Mouse (Mus musculus): ENCODE measurements around the gene Nmnat1. TPM values are rescaled to one million over a fixed set of nuclear protein-coding genes. Genes with fewer than 3 reads are reported as not detected.

Nmnat1 gene
- polyA plus RNA-seq, 1 experiment: 4.7 TPM

DNA sequence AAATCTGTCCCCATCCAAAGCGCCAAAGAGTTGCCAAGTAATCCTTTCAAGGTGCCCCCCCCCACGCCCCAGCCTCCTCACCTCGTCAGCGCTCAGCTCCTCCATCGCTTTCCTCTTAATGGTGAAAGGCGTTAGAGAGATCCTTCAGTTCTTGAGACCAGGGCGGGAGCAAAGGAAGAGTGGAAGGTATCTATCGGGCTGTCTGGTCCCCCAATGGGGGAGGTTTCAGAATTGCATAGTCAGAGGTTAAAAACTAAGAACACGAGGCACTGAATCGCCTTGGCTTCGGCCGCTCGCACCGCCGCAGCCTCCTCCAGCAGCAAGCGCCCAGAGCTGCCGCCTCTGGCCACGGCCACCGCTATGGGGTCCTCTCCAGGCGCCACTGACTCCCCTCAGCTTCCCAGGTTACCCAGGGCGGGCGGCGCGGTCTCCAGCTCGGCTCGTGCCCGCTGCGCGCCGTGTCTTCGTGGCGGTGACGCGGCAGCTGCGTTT lies 59.2 kb downstream of the Nmnat1 start:
- Histone ChIP-seq H3K27ac (ENCODE audit: insufficient read depth, low read depth, low read length) (peak overlapping the region; percentile 86), H3K4me1 (ENCODE audit: control insufficient read depth, insufficient read depth, low read length) (peaks cover 5% of the 10 kb centered on the region), H3K4me3 (ENCODE audit: insufficient read depth, low read length) (peak overlapping the region; percentile 85)
- no peak for TF ChIP-seq CTCF (IDR thresholded peaks at IDR 0.05; ENCODE audit: low read depth, low read length)

DNA sequence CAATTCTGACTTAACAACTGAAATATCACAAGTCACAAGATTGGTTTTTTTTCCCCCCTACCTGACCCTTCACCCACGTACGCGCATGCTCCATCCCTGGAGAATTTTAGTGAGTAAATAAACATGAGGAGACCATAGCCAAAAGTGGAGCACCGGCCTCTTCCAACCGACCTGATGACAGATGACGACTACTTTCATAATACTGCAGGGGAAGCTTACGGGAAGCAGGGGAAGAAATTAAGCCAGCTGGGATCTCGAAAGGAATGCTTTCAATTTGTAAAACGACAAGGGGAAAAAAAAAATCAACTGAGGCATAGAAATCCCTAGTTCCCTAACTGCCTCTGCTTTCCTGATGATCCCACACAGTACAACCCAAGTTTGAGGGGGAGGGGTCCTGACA lies 60.2 kb downstream of the Nmnat1 start:
- peaks cover 5% of the 10 kb centered on the region for H3K4me1 ChIP-seq (ENCODE audit: control insufficient read depth, insufficient read depth, low read length)
- TF ChIP-seq CTCF (IDR thresholded peaks at IDR 0.05; ENCODE audit: low read depth, low read length) (no peak), POLR2A (IDR thresholded peaks at IDR 0.05; ENCODE audit: borderline replicate concordance, low read depth, low read length) (no peak)
- H3K27ac ChIP-seq (ENCODE audit: insufficient read depth, low read depth, low read length): no peak overlapping the region
- H3K4me3 ChIP-seq (ENCODE audit: insufficient read depth, low read length): peak overlapping the region; percentile 58

DNA sequence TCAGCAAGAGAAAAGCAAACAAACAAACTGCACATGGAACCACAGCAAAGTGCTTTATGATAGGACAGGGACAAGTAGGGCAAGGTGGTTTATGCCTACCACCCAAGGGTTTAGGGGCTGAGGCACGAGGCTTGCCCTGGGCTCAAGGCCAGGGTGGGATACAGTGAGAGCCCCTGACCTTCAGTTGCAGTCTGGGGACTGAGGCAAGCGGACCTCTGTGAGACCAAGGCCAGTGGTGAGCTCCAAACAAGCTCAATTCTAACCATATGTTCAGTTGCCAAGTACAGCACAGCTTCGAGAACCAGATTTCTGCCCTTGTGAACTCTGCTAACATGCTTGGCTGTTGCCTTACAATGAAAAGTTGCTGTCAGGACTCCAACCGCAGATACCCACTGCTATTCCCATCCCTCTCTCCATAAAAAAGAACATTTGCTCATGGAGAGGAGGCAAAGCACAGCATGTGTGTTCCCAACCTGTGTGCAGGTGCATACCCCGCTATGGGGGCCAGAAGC lies 67.1 kb downstream of the Nmnat1 start:
- H3K27ac ChIP-seq (ENCODE audit: insufficient read depth, low read depth, low read length): no peak overlapping the region
- TF ChIP-seq POLR2A (IDR thresholded peaks at IDR 0.05; ENCODE audit: borderline replicate concordance, low read depth, low read length): no peak
- H3K4me1 ChIP-seq (ENCODE audit: control insufficient read depth, insufficient read depth, low read length): peaks cover 25% of the 10 kb centered on the region
- no peak overlapping the region for H3K4me3 ChIP-seq (ENCODE audit: insufficient read depth, low read length)

Other genes with a start within 250 kb of the Nmnat1 start
- 24.0 and 26.4 TPM in 2 replicates for gene Kif1b, start 177.5 kb downstream of the Nmnat1 start, polyA plus RNA-seq (2012; ENCODE audit: insufficient read depth, insufficient read length, missing spikeins)
- gene Ube4b, start 58.5 kb downstream of the Nmnat1 start, polyA plus RNA-seq (2012; ENCODE audit: insufficient read depth, insufficient read length, missing spikeins): 49.6 and 54.5 TPM in 2 replicates
- gene Rbp7, start 30.2 kb downstream of the Nmnat1 start, polyA plus RNA-seq (2012; ENCODE audit: insufficient read depth, insufficient read length, missing spikeins): not detected in 2 replicates
- gene Tmem274, start 7.8 kb downstream of the Nmnat1 start, polyA plus RNA-seq (2012; ENCODE audit: insufficient read depth, insufficient read length, missing spikeins): not detected in 2 replicates
- 12.2 and 14.0 TPM in 2 replicates for gene Lzic, start within 50 bp of the Nmnat1 start, polyA plus RNA-seq (2012; ENCODE audit: insufficient read depth, insufficient read length, missing spikeins)
- gene Ctnnbip1, start 33.0 kb upstream of the Nmnat1 start, polyA plus RNA-seq (2012; ENCODE audit: insufficient read depth, insufficient read length, missing spikeins): 16.2 and 18.8 TPM in 2 replicates
- 0.85 and 1.4 TPM in 2 replicates for gene Clstn1, start 101.3 kb upstream of the Nmnat1 start, polyA plus RNA-seq (2012; ENCODE audit: insufficient read depth, insufficient read length, missing spikeins)
- 91.4 and 100 TPM in 2 replicates for gene Pik3cd, start 217.4 kb upstream of the Nmnat1 start, polyA plus RNA-seq (2012; ENCODE audit: insufficient read depth, insufficient read length, missing spikeins)